Mouse (Mus musculus) olfactory bulb, adult 2 months (tissue): ENCODE data around the gene Tyw1. TPM values are rescaled to one million over a fixed set of nuclear protein-coding genes. Genes with fewer than 3 reads are reported as not detected.

Source experiments
- H3K27ac ChIP-seq: fragments of 200-500 bp; 2 replicates; pipeline ENCODE4 v1.5.1; 2012; ENCODE audit warnings: low read depth, low read length; ENCODE audit not compliant: insufficient read depth
- H3K4me1 ChIP-seq: fragments of 200-500 bp; 2 replicates; pipeline ENCODE4 v1.6.1; 2012; ENCODE audit warnings: low read length; ENCODE audit not compliant: control insufficient read depth, insufficient read depth
- H3K4me3 ChIP-seq: fragments of 200-500 bp; 2 replicates; pipeline ENCODE4 v1.5.1; 2012; ENCODE audit warnings: mild to moderate bottlenecking, low read depth, low read length, moderate library complexity; ENCODE audit not compliant: insufficient read depth
- CTCF ChIP-seq: fragments of 200-500 bp; IDR thresholded peaks from 2 replicates; pipeline ENCODE4 v1.5.1; 2012; ENCODE audit warnings: low read depth, mild to moderate bottlenecking, low read length, moderate library complexity; ENCODE audit not compliant: insufficient read depth
- POLR2A ChIP-seq: fragments of 200-500 bp; IDR thresholded peaks from 2 replicates; pipeline ENCODE4 v1.6.1; 2012; ENCODE audit warnings: mild to moderate bottlenecking, low read depth, low read length, moderate library complexity; ENCODE audit not compliant: insufficient read depth
- WGBS: fragments of 180-500 bp; shearing (Covaris S2); methylation state at CpG from one replicate; pipeline ENCODE4 v1.1.7; 2018; 5-methylcytosine and 5-hydroxymethylcytosine counted together
- polyA plus RNA-seq: library from polyadenylated mRNA; stranded (reverse); fragments of >200 nt; gene quantifications from 2 replicates; pipeline ENCODE4 v1.2.4, GENCODE M21; 2012; ENCODE audit warnings: low replicate concordance; ENCODE audit not compliant: missing spikeins, insufficient read depth, insufficient read length

The Tyw1 gene
- polyA plus RNA-seq, 1 experiment, result not detected

GRCm38 (mm10) chr5:130256678-130257271 lies 1.4 kb downstream of the Tyw1 start:
- TF ChIP-seq CTCF (no peak), POLR2A (peak; percentile 58)
- WGBS, result under 1% methylated on average over 25 of the region's 25 CpGs
- H3K4me1 ChIP-seq, result no peaks in the 10 kb centered on the region
- H3K4me3 ChIP-seq, result peak overlapping the region; percentile 99
- no peak overlapping the region for H3K27ac ChIP-seq

- WGBS, result 5% methylated on average over 8 of the region's 8 CpGs
- Histone ChIP-seq H3K4me1 (no peaks in the 10 kb centered on the region), H3K4me3 (peak overlapping the region; percentile 99), H3K27ac (no peak overlapping the region)
- TF ChIP-seq CTCF (no peak), POLR2A (no peak)
Measured at GRCm38 (mm10) chr5:130257303-130257702, 1.9 kb downstream of the Tyw1 start.

- TF ChIP-seq CTCF (no peak), POLR2A (no peak)
- 63% methylated on average over 11 of the region's 11 CpGs for WGBS
- Histone ChIP-seq H3K27ac (no peak overlapping the region), H3K4me3 (no peak overlapping the region), H3K4me1 (peaks cover 8% of the 10 kb centered on the region)
Measured at GRCm38 (mm10) chr5:130263454-130263853, 8.0 kb downstream of the Tyw1 start.

DNA sequence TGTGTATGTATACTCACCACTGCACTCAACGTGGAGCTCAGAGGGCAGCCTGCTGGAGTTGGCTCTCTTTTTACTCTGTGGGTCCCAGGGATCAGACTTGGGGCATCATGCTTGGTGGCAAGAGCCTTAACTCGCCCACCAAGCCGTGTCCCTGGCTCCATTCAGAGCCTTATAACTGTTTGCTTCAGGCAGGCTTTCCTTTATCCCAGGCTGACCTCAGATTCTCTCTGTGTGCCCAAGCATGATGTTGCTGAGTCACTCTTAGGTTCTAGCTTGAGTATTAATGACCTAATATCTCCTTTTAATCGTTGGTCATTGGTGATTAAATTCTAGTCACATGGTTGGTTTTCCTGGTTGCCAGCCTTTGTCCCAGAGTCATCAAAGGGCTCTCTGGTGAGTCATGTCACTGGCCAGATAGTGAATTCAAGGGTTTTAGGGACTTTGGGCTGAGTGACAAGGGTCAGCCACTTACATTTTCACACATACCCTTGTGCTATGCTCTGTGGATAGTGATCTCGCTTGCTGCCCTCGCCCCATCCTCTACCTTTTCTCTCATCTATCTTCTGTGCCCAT lies 9.1 kb downstream of the Tyw1 start:
- peaks cover 11% of the 10 kb centered on the region for H3K4me1 ChIP-seq
- WGBS, result 88% methylated on average over 6 of the region's 6 CpGs
- H3K27ac ChIP-seq, result no peak overlapping the region
- no peak overlapping the region for H3K4me3 ChIP-seq
- no peak for TF ChIP-seq POLR2A
- TF ChIP-seq CTCF, result no peak

- H3K4me1 ChIP-seq, result peaks cover 11% of the 10 kb centered on the region
- no peak overlapping the region for H3K27ac ChIP-seq
- TF ChIP-seq CTCF (peak; percentile 36; the same call in 1 of the 2 replicates), POLR2A (no peak)
- 78% methylated on average over 7 of the region's 7 CpGs for WGBS
- H3K4me3 ChIP-seq, result no peak overlapping the region
Measured at GRCm38 (mm10) chr5:130266651-130267050, 11.2 kb downstream of the Tyw1 start.

- peaks cover 11% of the 10 kb centered on the region for H3K4me1 ChIP-seq
- H3K27ac ChIP-seq, result no peak overlapping the region
- WGBS, result 66% methylated on average over 1 of the region's 1 CpGs
- H3K4me3 ChIP-seq, result no peak overlapping the region
- peak; percentile 27; the same call in 1 of the 2 replicates for TF ChIP-seq CTCF
- no peak for TF ChIP-seq POLR2A
Measured at GRCm38 (mm10) chr5:130267316-130267715, 11.9 kb downstream of the Tyw1 start.

GRCm38 (mm10) chr5:130268976-130269375 lies 13.6 kb downstream of the Tyw1 start:
- Histone ChIP-seq H3K4me3 (no peak overlapping the region), H3K27ac (no peak overlapping the region), H3K4me1 (peaks cover 3% of the 10 kb centered on the region; the same call in 1 of the 2 replicates)
- TF ChIP-seq CTCF (no peak), POLR2A (no peak)
- 86% methylated on average over 11 of the region's 11 CpGs for WGBS

GRCm38 (mm10) chr5:130272344-130272743 lies 16.9 kb downstream of the Tyw1 start:
- TF ChIP-seq POLR2A (no peak), CTCF (no peak)
- 97% methylated on average over 1 of the region's 1 CpGs for WGBS
- peaks cover 3% of the 10 kb centered on the region; the same call in 1 of the 2 replicates for H3K4me1 ChIP-seq
- no peak overlapping the region for H3K27ac ChIP-seq
- H3K4me3 ChIP-seq, result no peak overlapping the region

DNA sequence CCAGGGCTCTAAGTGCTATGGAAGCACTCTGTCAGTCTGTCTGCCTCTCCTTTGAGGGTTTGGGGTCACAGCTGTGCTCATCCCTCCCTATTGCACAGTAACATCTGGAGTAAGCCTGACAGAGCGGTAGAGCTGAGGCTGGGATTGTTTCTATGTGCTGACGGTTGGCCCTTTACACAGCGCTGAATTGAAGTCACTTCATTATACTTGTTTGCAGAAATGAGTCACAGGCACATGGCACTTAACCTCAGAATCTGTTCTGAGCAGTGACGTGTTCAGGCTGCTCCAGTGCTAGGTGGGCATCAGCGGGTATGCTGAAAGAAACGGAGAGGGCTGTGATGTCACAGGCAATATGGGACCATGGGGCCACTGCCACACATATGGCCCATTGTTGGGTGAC lies 17.6 kb downstream of the Tyw1 start:
- Histone ChIP-seq H3K27ac (no peak overlapping the region), H3K4me3 (no peak overlapping the region), H3K4me1 (peaks cover 3% of the 10 kb centered on the region; the same call in 1 of the 2 replicates)
- TF ChIP-seq POLR2A (no peak), CTCF (no peak)
- WGBS, result 72% methylated on average over 6 of the region's 6 CpGs

- H3K27ac ChIP-seq, result no peak overlapping the region
- H3K4me3 ChIP-seq, result no peak overlapping the region
- TF ChIP-seq POLR2A, result no peak
- no peak for TF ChIP-seq CTCF
- no peaks in the 10 kb centered on the region for H3K4me1 ChIP-seq
- 35% methylated on average over 4 of the region's 4 CpGs for WGBS
Measured at GRCm38 (mm10) chr5:130275509-130275908, 20.1 kb downstream of the Tyw1 start.
